9 mouse cellular contexts compared by ENCODE assay signal in genomic region chr3:95227214-95227613, GRCm38 (mm10). TPM values are rescaled to one million over a fixed set of nuclear protein-coding genes. Genes with fewer than 3 reads are reported as not detected.
DNase-seq lines count a peak whose midpoint lies in the region; ATAC-seq and TF ChIP-seq lines count a peak whose summit lies in the region.
"Had no signal": no experiment of that assay in that cellular context is flagged by ENCODE, and none has a peak within 500 bp of the region (broad histone marks: within the 10 kb centered on the region; RNA-seq: fewer than 3 reads in every experiment).

No protein-coding gene starts in this region.

- peak overlapping the region; percentile 93 for H3K4me2 ChIP-seq in intestine, postnatal 0 days (replicated peaks; ENCODE audit: low read depth)

- peak overlapping the region; percentile 100 for H3K27ac ChIP-seq in layer of hippocampus, adult 2 months
- no peak overlapping the region for H3K27ac ChIP-seq in intestine, postnatal 0 days (ENCODE audit: low read depth, low read length)
- peak overlapping the region; percentile 54; the same call in 1 of the 2 replicates for H3K27ac ChIP-seq in olfactory bulb, adult 2 months (ENCODE audit: insufficient read depth, low read depth, low read length)

- no peak for TF ChIP-seq CTCF in layer of hippocampus, adult 2 months (conservative IDR thresholded peaks at IDR 0.05)
- no peak for TF ChIP-seq CTCF in intestine, postnatal 0 days (IDR thresholded peaks at IDR 0.05; ENCODE audit: low read depth)
- TF ChIP-seq CTCF in olfactory bulb, adult 2 months (IDR thresholded peaks at IDR 0.05; ENCODE audit: insufficient read depth, low read depth, low read length) = no peak

- H3K36me3 ChIP-seq in intestine, postnatal 0 days (ENCODE audit: control insufficient read depth, insufficient read depth) = peaks cover 7% of the 10 kb centered on the region; the same call in 1 of the 2 replicates

- peaks cover 9% of the 10 kb centered on the region for H3K4me1 ChIP-seq in intestine, postnatal 0 days (replicated peaks; ENCODE audit: control insufficient read depth, insufficient read depth, low read length)
- H3K4me1 ChIP-seq in olfactory bulb, adult 2 months (ENCODE audit: control insufficient read depth, insufficient read depth, low read length) = peaks cover 28% of the 10 kb centered on the region

- peak in 1 of 2 experiments; percentile 32 for DNase-seq in layer of hippocampus, adult 2 months (ENCODE audit: low spot score in 2 of 2)
- DNase-seq in layer of hippocampus, postnatal 25 days (ENCODE audit: extremely low spot score in 1 of 2, low spot score in 1 of 2) = no peak
- peak; percentile 17 for DNase-seq in embryo, embryonic 9.5 days (ENCODE audit: extremely low spot score)
- DNase-seq in urinary bladder, postnatal 25 days (ENCODE audit: low spot score) = no peak
- no peak for DNase-seq in lung, postnatal 4 days
- DNase-seq in thymus, postnatal 36 days = no peak
- DNase-seq: adrenal gland, postnatal 25 days had no signal

- no peak for TF ChIP-seq POLR2A in olfactory bulb, adult 2 months (IDR thresholded peaks at IDR 0.05; ENCODE audit: insufficient read depth, low read depth, low read length)

- ATAC-seq in intestine, postnatal 0 days = no peak

- no peaks in the 10 kb centered on the region for H3K27me3 ChIP-seq in intestine, postnatal 0 days (replicated peaks; ENCODE audit: control insufficient read depth, insufficient read depth, low read length)

- H3K9me3 ChIP-seq in intestine, postnatal 0 days (ENCODE audit: control insufficient read depth) = no peaks in the 10 kb centered on the region

- WGBS in intestine, postnatal 0 days = 3% methylated on average over 1 of the region's 1 CpGs
- WGBS in olfactory bulb, adult 2 months = 0% methylated on average over 1 of the region's 1 CpGs

- no peak overlapping the region for H3K9ac ChIP-seq in intestine, postnatal 0 days (ENCODE audit: low read depth, low read length)

- H3K4me3 ChIP-seq in layer of hippocampus, adult 2 months = peak overlapping the region; percentile 81
- H3K4me3 ChIP-seq in intestine, postnatal 0 days (ENCODE audit: low read depth, low read length) = peak overlapping the region; percentile 78; the same call in 1 of the 2 replicates
- H3K4me3 ChIP-seq in olfactory bulb, adult 2 months (ENCODE audit: insufficient read depth, low read depth, low read length) = peak overlapping the region; percentile 34; the same call in 1 of the 2 replicates

RNA-seq across cellular contexts. Expression of gene Cdc42se1, which starts 1.3 kb away (rescaled TPM):
- 10 to 100 TPM; 67.5 to 77.5 TPM for total RNA-seq in layer of hippocampus, adult 2 months (2021)
- 10 to 100 TPM; 73.5 to 83.9 TPM for total RNA-seq in layer of hippocampus, postnatal 25 days (2021)
- polyA plus RNA-seq in intestine, postnatal 0 days (2015; fragmentation: Nextera tagmentation; extraction: Ambion mirVana) = 59.4 and 64.9 TPM in 2 replicates
- 164 TPM in 1 of 2 replicates, not detected in the other for polyA plus RNA-seq in olfactory bulb, adult 2 months (2012; ENCODE audit: insufficient read depth, insufficient read length, low replicate concordance, missing spikeins)

RNA-seq across cellular contexts. Expression of gene Mllt11, which starts 4.8 kb away (rescaled TPM):
- total RNA-seq in layer of hippocampus, adult 2 months (2021) = 100 to 1,000 TPM; 287 to 294 TPM
- 100 to 1,000 TPM; 350 to 366 TPM for total RNA-seq in layer of hippocampus, postnatal 25 days (2021)
- polyA plus RNA-seq in intestine, postnatal 0 days (2015; fragmentation: Nextera tagmentation; extraction: Ambion mirVana) = 10.1 and 10.6 TPM in 2 replicates
- not detected in 2 replicates for polyA plus RNA-seq in olfactory bulb, adult 2 months (2012; ENCODE audit: insufficient read depth, insufficient read length, low replicate concordance, missing spikeins)

RNA-seq across cellular contexts. Expression of gene Gabpb2, which starts 9.5 kb away (rescaled TPM):
- 10 to 100 TPM; 15.4 to 20.0 TPM for total RNA-seq in layer of hippocampus, adult 2 months (2021)
- 10 to 100 TPM; 10.9 to 15.1 TPM for total RNA-seq in layer of hippocampus, postnatal 25 days (2021)
- polyA plus RNA-seq in intestine, postnatal 0 days (2015; fragmentation: Nextera tagmentation; extraction: Ambion mirVana) = 3.1 and 4.6 TPM in 2 replicates
- polyA plus RNA-seq in olfactory bulb, adult 2 months (2012; ENCODE audit: insufficient read depth, insufficient read length, low replicate concordance, missing spikeins) = not detected in 2 replicates

RNA-seq across cellular contexts. Expression of gene Gm128, which starts 14.2 kb away (rescaled TPM):
- total RNA-seq in layer of hippocampus, adult 2 months (2021) = under 1 TPM; 0.25 to 0.54 TPM
- under 1 TPM in 1 of 2 experiments, not detected in 1; 0.12 TPM for total RNA-seq in layer of hippocampus, postnatal 25 days (2021)
- polyA plus RNA-seq in intestine, postnatal 0 days (2015; fragmentation: Nextera tagmentation; extraction: Ambion mirVana) = 0.14 and 0.16 TPM in 2 replicates
- polyA plus RNA-seq in olfactory bulb, adult 2 months (2012; ENCODE audit: insufficient read depth, insufficient read length, low replicate concordance, missing spikeins) = not detected in 2 replicates

RNA-seq across cellular contexts. Expression of gene Bnipl, which starts 23.8 kb away (rescaled TPM):
- total RNA-seq in layer of hippocampus, adult 2 months (2021) = under 1 TPM; 0.37 to 0.69 TPM
- total RNA-seq in layer of hippocampus, postnatal 25 days (2021) = under 1 TPM; 0.22 to 0.52 TPM
- not detected in 2 replicates for polyA plus RNA-seq in intestine, postnatal 0 days (2015; fragmentation: Nextera tagmentation; extraction: Ambion mirVana)
- polyA plus RNA-seq in olfactory bulb, adult 2 months (2012; ENCODE audit: insufficient read depth, insufficient read length, low replicate concordance, missing spikeins) = not detected in 2 replicates
